In genomic region chr4:96980311-96980710, GRCm38 (mm10) we compare ENCODE assay signal across 17 mouse cellular contexts.
DNase-seq lines count a peak whose midpoint lies in the region; ATAC-seq and TF ChIP-seq lines count a peak whose summit lies in the region.
"Had no signal": no experiment of that assay in that cellular context is flagged by ENCODE, and none has a peak within 500 bp of the region (broad histone marks: within the 10 kb centered on the region; RNA-seq: fewer than 3 reads in every experiment).

No protein-coding gene starts in this region.

- intact Hi-C loops in heart, postnatal 14 days (cut with DNase I): no loop called here

- peak; percentile 54 for ATAC-seq in lung, embryonic 16.5 days (ENCODE audit: low read depth)
- ATAC-seq in inflammation-experienced regulatory T-cells, adult 6 months: no peak
- ATAC-seq: midbrain, embryonic 13.5 days had no signal

- no peak for TF ChIP-seq CTCF in brain, embryonic 14.5 days (IDR thresholded peaks at IDR 0.05; ENCODE audit: borderline replicate concordance, extremely low read depth, insufficient read depth, insufficient read length)

- WGBS in lung, embryonic 16.5 days: 43% methylated on average over 2 of the region's 2 CpGs

- no peaks in the 10 kb centered on the region for H3K4me1 ChIP-seq in lung, embryonic 16.5 days (replicated peaks; ENCODE audit: control insufficient read depth, insufficient read depth, low read length)
- H3K4me1 ChIP-seq: embryonic facial prominence, embryonic 13.5 days; hindbrain, embryonic 15.5 days; limb, embryonic 10.5 days; midbrain, embryonic 13.5 days had no signal

- TF ChIP-seq POLR2A in brain, embryonic 14.5 days (IDR thresholded peaks at IDR 0.05; ENCODE audit: borderline replicate concordance, extremely low read depth, insufficient read depth, insufficient read length, poor library complexity, severe bottlenecking): no peak

- H3K9me3 ChIP-seq in lung, embryonic 16.5 days (ENCODE audit: control insufficient read depth, low read length): no peaks in the 10 kb centered on the region
- H3K9me3 ChIP-seq: embryonic facial prominence, embryonic 13.5 days; hindbrain, embryonic 15.5 days; limb, embryonic 10.5 days; midbrain, embryonic 13.5 days had no signal

- no peak overlapping the region for H3K27ac ChIP-seq in lung, embryonic 16.5 days (ENCODE audit: low read length)
- H3K27ac ChIP-seq: embryonic facial prominence, embryonic 13.5 days; hindbrain, embryonic 15.5 days; layer of hippocampus, adult 2 months; limb, embryonic 10.5 days; midbrain, embryonic 13.5 days had no signal

- DNase-seq in heart, postnatal 4 days: peak; percentile 4
- no peak for DNase-seq in heart, postnatal 14 days
- DNase-seq in lung, adult 18-20 months: no peak
- peak; percentile 86 for DNase-seq in brain, embryonic 14.5 days (ENCODE audit: low read depth)
- peak; percentile 26 for DNase-seq in lung, postnatal 10 days
- DNase-seq: adrenal gland, postnatal 36 days; cerebellum, adult 9-11 months; heart, adult 18-20 months; kidney, adult 2 months had no signal

- H3K27me3 ChIP-seq in lung, embryonic 16.5 days (ENCODE audit: control insufficient read depth, insufficient read depth, low read depth, low read length): no peaks in the 10 kb centered on the region
- H3K27me3 ChIP-seq: embryonic facial prominence, embryonic 13.5 days; hindbrain, embryonic 15.5 days; midbrain, embryonic 13.5 days had no signal

- no peak overlapping the region for H3K9ac ChIP-seq in lung, embryonic 16.5 days (ENCODE audit: low read length)
- H3K9ac ChIP-seq: embryonic facial prominence, embryonic 13.5 days; hindbrain, embryonic 15.5 days; midbrain, embryonic 13.5 days had no signal

- no peaks in the 10 kb centered on the region for H3K36me3 ChIP-seq in lung, embryonic 16.5 days (ENCODE audit: control insufficient read depth, insufficient read depth, low read length)
- H3K36me3 ChIP-seq: embryonic facial prominence, embryonic 13.5 days; hindbrain, embryonic 15.5 days; limb, embryonic 10.5 days; midbrain, embryonic 13.5 days had no signal

- H3K4me2 ChIP-seq in lung, embryonic 16.5 days (ENCODE audit: low read depth, low read length): no peak overlapping the region
- H3K4me2 ChIP-seq: embryonic facial prominence, embryonic 13.5 days; hindbrain, embryonic 15.5 days; liver, embryonic 11.5 days; midbrain, embryonic 13.5 days had no signal

- H3K4me3 ChIP-seq in lung, embryonic 16.5 days (ENCODE audit: low read length): no peak overlapping the region
- H3K4me3 ChIP-seq: embryonic facial prominence, embryonic 13.5 days; hindbrain, embryonic 15.5 days; layer of hippocampus, adult 2 months; limb, embryonic 10.5 days; midbrain, embryonic 13.5 days had no signal

Comparison
In these comparisons a context has a peak if more than half of its experiments do, and no peak if none do; other contexts are left out.
1. DNase-seq: peak in heart, postnatal 4 days (single experiment), brain, embryonic 14.5 days (single experiment) and lung, postnatal 10 days (single experiment); none in heart, postnatal 14 days (0 of 2) and lung, adult 18-20 months (0 of 2).